Mouse (Mus musculus): ENCODE results near the gene Ndufa7. TPM values are rescaled to one million over a fixed set of nuclear protein-coding genes. Genes with fewer than 3 reads are reported as not detected.
"Not testable (repeated sequence)": the region's sequence is repeated elsewhere in the genome, so short reads cannot be mapped to it uniquely, and the experiment has no call there.

The Ndufa7 gene
- polyA plus RNA-seq, 1 experiment from 2014 or later: 425 TPM

- Histone ChIP-seq H3K4me2 (peak within 1 kb of the TSS; percentile 70), H3K36me3 (peaks cover 16% of the 10 kb centered on the region), H3K27ac (peak within 1 kb of the TSS; percentile 69), H3K4me1 (peaks cover 19% of the 10 kb centered on the region), H3K27me3 (no peaks in the 10 kb centered on the region), H3K9ac (peak within 1 kb of the TSS; percentile 62), H3K4me3 (peak within 1 kb of the TSS; percentile 90), H3K9me3 (no peaks in the 10 kb centered on the region)
- WGBS: under 1% methylated on average over 45 of the region's 45 CpGs
- peak; percentile 91 for ATAC-seq (ENCODE audit: borderline replicate concordance, extremely low read depth, low FRiP score, low TSS enrichment)
Measured at GRCm38 (mm10) chr17:33842966-33843795, 18.8 kb downstream of the Ndufa7 start, which contains the start of gene Cd320. Gene Cd320 (plus strand): TSS chr17:33843091.

DNA sequence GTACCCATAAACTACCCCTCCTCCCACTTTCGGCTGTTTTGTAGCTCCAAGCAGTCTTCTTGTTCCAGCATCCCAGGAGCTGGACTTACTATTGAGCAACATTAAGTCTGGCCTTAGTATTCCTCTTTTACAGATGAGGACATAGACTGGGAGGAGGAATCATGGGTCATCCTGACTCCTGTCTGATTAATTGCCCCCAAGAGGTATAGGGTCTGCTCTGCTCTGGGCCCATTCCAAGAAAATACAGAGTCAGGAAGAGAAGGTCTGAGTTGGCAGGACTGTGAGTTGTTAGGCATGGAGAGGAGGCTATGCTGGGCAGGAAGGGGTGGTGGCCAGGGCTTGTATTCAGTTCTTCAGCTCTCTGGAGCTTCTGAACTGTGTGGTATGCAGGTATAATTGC lies 19.8 kb downstream of the Ndufa7 start:
- Histone ChIP-seq H3K27ac (no peak overlapping the region), H3K4me1 (peaks cover 19% of the 10 kb centered on the region), H3K36me3 (peaks cover 8% of the 10 kb centered on the region), H3K9ac (0 out of 2 replicates have a peak overlapping the region, but pooled peaks have one; percentile 62), H3K9me3 (no peaks in the 10 kb centered on the region), H3K4me2 (peak overlapping the region; percentile 70; the same call in 1 of the 2 replicates), H3K4me3 (peak overlapping the region; percentile 90), H3K27me3 (no peaks in the 10 kb centered on the region)
- ATAC-seq (ENCODE audit: borderline replicate concordance, extremely low read depth, low FRiP score, low TSS enrichment): no peak
- 76% methylated on average over 1 of the region's 1 CpGs for WGBS

DNA sequence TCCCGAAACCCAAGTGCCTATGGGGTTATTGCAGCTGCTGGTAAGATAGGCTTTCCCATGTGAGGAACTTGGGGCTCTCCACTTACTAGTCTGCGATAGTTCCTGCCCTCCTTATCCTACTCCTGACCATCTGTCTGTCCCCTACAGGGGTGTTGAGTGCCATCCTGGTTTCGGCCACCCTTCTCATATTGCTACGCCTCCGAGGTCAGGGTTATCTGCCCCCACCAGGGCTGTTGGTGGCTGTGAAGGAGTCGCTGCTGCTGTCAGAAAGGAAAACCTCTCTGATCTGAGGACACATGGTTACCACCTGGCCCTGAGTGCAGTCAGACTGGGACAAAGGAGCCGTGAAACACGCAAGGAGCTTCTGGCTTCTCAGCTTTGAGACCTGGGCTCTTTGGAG lies 23.8 kb downstream of the Ndufa7 start:
- WGBS: 69% methylated on average over 8 of the region's 8 CpGs
- Histone ChIP-seq H3K9me3 (no peaks in the 10 kb centered on the region), H3K36me3 (peaks cover 7% of the 10 kb centered on the region), H3K9ac (no peak overlapping the region), H3K27me3 (no peaks in the 10 kb centered on the region), H3K27ac (no peak overlapping the region), H3K4me1 (peaks cover 13% of the 10 kb centered on the region), H3K4me2 (no peak overlapping the region), H3K4me3 (no peak overlapping the region)
- no peak for ATAC-seq (ENCODE audit: borderline replicate concordance, extremely low read depth, low FRiP score, low TSS enrichment)

DNA sequence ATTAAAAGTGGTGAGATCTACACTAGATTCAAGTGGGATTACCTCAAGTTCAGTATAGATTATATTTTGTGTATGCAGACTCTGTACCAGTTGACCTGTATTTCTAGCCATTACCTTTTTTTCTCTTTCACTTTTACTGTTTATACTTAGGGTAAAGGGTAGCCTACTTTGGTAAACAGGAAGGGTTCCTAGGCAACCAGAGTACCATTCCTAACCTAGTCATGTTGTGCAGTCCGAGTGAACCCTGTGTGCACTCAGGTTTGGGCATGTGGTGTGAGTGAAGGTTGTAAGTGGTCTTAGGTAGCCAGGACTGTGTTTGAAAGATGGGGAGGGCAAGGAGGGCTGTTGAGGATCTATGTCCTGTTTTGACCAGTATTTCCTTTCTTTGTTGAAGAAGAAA lies 27.0 kb downstream of the Ndufa7 start:
- H3K27ac ChIP-seq: no peak overlapping the region
- ATAC-seq (ENCODE audit: borderline replicate concordance, extremely low read depth, low FRiP score, low TSS enrichment): no peak
- no peaks in the 10 kb centered on the region for H3K27me3 ChIP-seq
- H3K36me3 ChIP-seq: peaks cover 7% of the 10 kb centered on the region
- no peak overlapping the region for H3K4me3 ChIP-seq
- 46% methylated on average over 1 of the region's 1 CpGs for WGBS
- no peaks in the 10 kb centered on the region for H3K4me1 ChIP-seq
- H3K9me3 ChIP-seq: no peaks in the 10 kb centered on the region
- no peak overlapping the region for H3K4me2 ChIP-seq
- no peak overlapping the region for H3K9ac ChIP-seq

- Histone ChIP-seq H3K36me3 (no peaks in the 10 kb centered on the region), H3K27ac (no peak overlapping the region), H3K27me3 (no peaks in the 10 kb centered on the region), H3K9me3 (no peaks in the 10 kb centered on the region), H3K9ac (no peak overlapping the region), H3K4me2 (no peak overlapping the region), H3K4me3 (no peak overlapping the region), H3K4me1 (no peaks in the 10 kb centered on the region)
- ATAC-seq (ENCODE audit: borderline replicate concordance, extremely low read depth, low FRiP score, low TSS enrichment): no peak
- 83% methylated on average over 4 of the region's 4 CpGs for WGBS
Measured at GRCm38 (mm10) chr17:33857816-33858215, 33.4 kb downstream of the Ndufa7 start.

- 34% methylated on average over 9 of the region's 9 CpGs for WGBS
- H3K4me2 ChIP-seq: no peak overlapping the region
Measured at GRCm38 (mm10) chr17:33865330-33866030, 41.1 kb downstream of the Ndufa7 start.

DNA sequence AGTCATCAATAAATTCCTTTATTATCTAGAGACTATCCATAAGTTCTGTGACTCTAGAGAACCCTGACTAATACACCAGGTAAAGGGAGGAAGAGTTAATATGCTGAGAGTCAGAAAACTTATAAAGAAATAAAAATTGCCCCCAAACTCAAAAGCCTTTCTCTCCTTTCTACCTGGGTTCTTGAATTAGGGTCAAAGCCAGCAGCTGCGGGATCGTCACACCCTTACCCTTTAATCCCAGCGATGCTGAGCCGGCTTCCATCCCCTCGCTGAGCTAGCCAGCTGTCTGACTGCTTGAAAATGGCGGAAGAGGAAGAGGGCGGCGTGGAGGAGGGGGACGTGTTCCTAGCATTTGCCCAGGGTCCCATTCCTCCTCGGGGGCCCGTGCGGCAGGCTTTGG lies 49.2 kb downstream of the Ndufa7 start, which contains the start of gene Gm7029:
TSS of gene Gm7029 (plus strand) at position 301 of the 400 bp plus-strand sequence.
- not testable (repeated sequence) for H3K27me3 ChIP-seq; H3K4me1 ChIP-seq; H3K4me2 ChIP-seq; H3K4me3 ChIP-seq; H3K9ac ChIP-seq; H3K9me3 ChIP-seq; ATAC-seq (ENCODE audit: borderline replicate concordance, extremely low read depth, low FRiP score, low TSS enrichment); H3K27ac ChIP-seq
- peaks cover 28% of the 10 kb centered on the region for H3K36me3 ChIP-seq
- 86% methylated on average over 3 of the region's 12 CpGs for WGBS

More at GRCm38 (mm10) chr17:33865330-33866030, 41.1 kb downstream of the Ndufa7 start:
- Histone ChIP-seq H3K4me3 (no peak overlapping the region), H3K4me1 (no peaks in the 10 kb centered on the region), H3K9me3 (no peaks in the 10 kb centered on the region), H3K36me3 (no peaks in the 10 kb centered on the region), H3K27me3 (no peaks in the 10 kb centered on the region), H3K9ac (no peak overlapping the region), H3K27ac (no peak overlapping the region)
- no peak for ATAC-seq (ENCODE audit: borderline replicate concordance, extremely low read depth, low FRiP score, low TSS enrichment)

- no peaks in the 10 kb centered on the region for H3K4me1 ChIP-seq
- no peak overlapping the region for H3K9ac ChIP-seq
- no peak overlapping the region for H3K4me3 ChIP-seq
- H3K27ac ChIP-seq: no peak overlapping the region
- H3K27me3 ChIP-seq: no peaks in the 10 kb centered on the region
- H3K9me3 ChIP-seq: no peaks in the 10 kb centered on the region
- 74% methylated on average over 8 of the region's 11 CpGs for WGBS
- H3K36me3 ChIP-seq: peaks cover 31% of the 10 kb centered on the region
- ATAC-seq (ENCODE audit: borderline replicate concordance, extremely low read depth, low FRiP score, low TSS enrichment): no peak
- no peak overlapping the region for H3K4me2 ChIP-seq
Measured at GRCm38 (mm10) chr17:33874411-33874810, 50.0 kb downstream of the Ndufa7 start.

DNA sequence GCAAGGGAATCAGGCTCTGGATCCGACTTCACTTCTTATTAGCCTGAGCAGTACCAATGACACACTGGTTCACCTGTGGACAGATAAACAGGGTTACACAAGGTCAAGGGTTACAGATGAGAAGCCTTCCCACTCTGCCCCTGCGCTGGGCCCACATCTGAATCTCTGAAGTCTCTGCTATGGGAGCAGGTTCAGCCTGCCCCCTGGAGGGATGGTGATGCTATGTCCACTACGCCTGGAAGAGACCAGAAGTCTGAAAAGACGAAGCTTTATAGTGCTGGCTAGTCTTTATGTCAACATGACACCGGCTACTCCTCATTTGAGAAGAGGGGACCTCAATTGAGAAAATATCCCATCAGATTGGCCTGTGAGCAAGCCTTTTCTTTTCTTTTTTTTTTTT lies 51.4 kb downstream of the Ndufa7 start:
- not testable (repeated sequence) for H3K9ac ChIP-seq; ATAC-seq (ENCODE audit: borderline replicate concordance, extremely low read depth, low FRiP score, low TSS enrichment); H3K27me3 ChIP-seq; H3K27ac ChIP-seq; H3K9me3 ChIP-seq; H3K4me1 ChIP-seq; H3K4me3 ChIP-seq; H3K4me2 ChIP-seq
- peaks cover 41% of the 10 kb centered on the region for H3K36me3 ChIP-seq
- 69% methylated on average over 5 of the region's 5 CpGs for WGBS

- not testable (repeated sequence) for ATAC-seq (ENCODE audit: borderline replicate concordance, extremely low read depth, low FRiP score, low TSS enrichment)
Measured at GRCm38 (mm10) chr17:33884320-33884719, 59.9 kb downstream of the Ndufa7 start.

GRCm38 (mm10) chr17:33887802-33888201 lies 63.4 kb downstream of the Ndufa7 start:
- H3K4me2 ChIP-seq; H3K4me3 ChIP-seq; H3K27me3 ChIP-seq; H3K9me3 ChIP-seq; H3K9ac ChIP-seq; H3K27ac ChIP-seq; ATAC-seq (ENCODE audit: borderline replicate concordance, extremely low read depth, low FRiP score, low TSS enrichment): not testable (repeated sequence)
- Histone ChIP-seq H3K4me1 (peaks cover 17% of the 10 kb centered on the region; the same call in 1 of the 2 replicates), H3K36me3 (peaks cover 13% of the 10 kb centered on the region; the same call in 1 of the 2 replicates)
- WGBS: 38% methylated on average over 2 of the region's 2 CpGs

More at GRCm38 (mm10) chr17:33884320-33884719, 59.9 kb downstream of the Ndufa7 start:
- not testable (repeated sequence) for H3K9me3 ChIP-seq, H3K9ac ChIP-seq, H3K4me3 ChIP-seq, H3K4me2 ChIP-seq, H3K27ac ChIP-seq, H3K27me3 ChIP-seq
- Histone ChIP-seq H3K4me1 (peaks cover 16% of the 10 kb centered on the region; the same call in 1 of the 2 replicates), H3K36me3 (peaks cover 36% of the 10 kb centered on the region)
- WGBS: 92% methylated on average over 10 of the region's 11 CpGs
